In the genomic region with DNA sequence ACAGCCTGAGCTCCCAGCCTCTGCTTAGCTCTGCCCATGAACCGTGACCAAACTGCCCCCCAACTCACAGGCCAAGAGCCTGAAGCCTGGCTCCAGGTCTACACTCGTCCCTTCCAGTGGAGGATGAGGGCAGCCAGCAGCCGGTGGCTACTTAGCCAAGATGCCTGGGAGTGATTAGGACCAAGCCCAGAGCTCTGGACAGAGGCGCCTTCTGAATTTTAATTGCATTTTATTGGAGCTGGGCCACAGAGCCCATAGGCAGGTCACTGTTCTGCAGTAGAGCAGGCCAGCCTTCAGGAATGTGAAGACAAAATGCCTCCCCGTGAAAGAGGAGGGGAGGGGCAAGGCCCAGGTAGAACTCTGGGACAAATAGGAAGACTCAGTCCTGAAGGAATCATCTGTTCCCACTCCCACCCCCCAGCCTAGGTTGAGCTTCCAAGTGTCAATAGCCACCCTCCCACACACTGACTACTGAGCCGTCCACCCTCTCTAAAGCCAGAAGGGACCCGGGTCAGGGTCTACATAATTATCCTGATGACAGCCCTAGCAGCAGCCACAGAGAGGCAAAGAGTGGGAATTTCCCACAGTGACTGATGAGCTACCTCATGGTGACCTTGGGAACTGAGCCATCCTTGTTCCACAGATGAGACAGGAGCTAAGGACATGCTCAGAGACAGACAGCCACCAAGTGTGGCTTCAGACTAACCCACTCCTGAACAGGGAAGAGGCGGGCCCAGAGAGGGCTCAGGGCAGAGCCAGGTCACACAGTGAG, we compare ENCODE assay signal across 12 mouse cellular contexts. TPM values are rescaled to one million over a fixed set of nuclear protein-coding genes. Genes with fewer than 3 reads are reported as not detected.
DNase-seq lines count a peak whose midpoint lies in the region; ATAC-seq lines count a peak whose summit lies in the region.
"Had no signal": no experiment of that assay in that cellular context is flagged by ENCODE, and none has a peak within 500 bp of the region (broad histone marks: within the 10 kb centered on the region; RNA-seq: fewer than 3 reads in every experiment).

No protein-coding gene starts in this region.

- H3K4me1 ChIP-seq in hindbrain, embryonic 15.5 days (replicated peaks): peaks cover 17% of the 10 kb centered on the region

- H3K4me2 ChIP-seq in hindbrain, embryonic 15.5 days: no peak overlapping the region

- DNase-seq in adrenal gland, postnatal 36 days: peak; percentile 32 to 49
- DNase-seq in adrenal gland, postnatal 25 days: no peak
- DNase-seq in Muller cell, postnatal 12 days (ENCODE audit: inconsistent ontology term): peak; percentile 88
- DNase-seq in layer of hippocampus, postnatal 14 days (ENCODE audit: low spot score in 2 of 2): peak; percentile 33 to 73
- no peak for DNase-seq in embryo, embryonic 10 days (ENCODE audit: low spot score)
- no peak for DNase-seq in lung, postnatal 10 days
- DNase-seq in cerebellum, adult 9-10 months: no peak
- DNase-seq: lung, adult 2 months had no signal

- 58% methylated on average over 8 of the region's 8 CpGs for WGBS in hindbrain, embryonic 15.5 days

- H3K27ac ChIP-seq in hindbrain, embryonic 15.5 days (replicated peaks): no peak overlapping the region

- no peak overlapping the region for H3K4me3 ChIP-seq in hindbrain, embryonic 15.5 days

- no peaks in the 10 kb centered on the region for H3K36me3 ChIP-seq in hindbrain, embryonic 15.5 days

- H3K9ac ChIP-seq in hindbrain, embryonic 15.5 days: no peak overlapping the region

- peak; percentile 66 for ATAC-seq in hindbrain, embryonic 15.5 days (ENCODE audit: low FRiP score, low read depth)

- no peaks in the 10 kb centered on the region for H3K27me3 ChIP-seq in hindbrain, embryonic 15.5 days

- H3K9me3 ChIP-seq in hindbrain, embryonic 15.5 days: no peaks in the 10 kb centered on the region

RNA-seq across cellular contexts. Expression of gene Angpt4, which starts 16.6 kb away (rescaled TPM):
- 1 to 10 TPM in 1 of 2 experiments, under 1 TPM in 1; 0.33 to 1.2 TPM for total RNA-seq in adrenal gland, postnatal 36 days (2021)
- total RNA-seq in adrenal gland, postnatal 25 days (2021): not detected in 2 replicates
- 0.26 and 0.34 TPM in 2 replicates for polyA plus RNA-seq in hindbrain, embryonic 15.5 days (2015; fragmentation: Nextera tagmentation; extraction: Ambion mirVana)
- under 1 TPM; 0.14 to 0.52 TPM for total RNA-seq in layer of hippocampus, postnatal 14 days (2021)
- total RNA-seq: neutrophil, adult 5-6 weeks had no signal

RNA-seq across cellular contexts. Expression of gene Rspo4, which starts 51.7 kb away (rescaled TPM):
- under 1 TPM; 0.23 to 0.33 TPM for total RNA-seq in adrenal gland, postnatal 36 days (2021)
- total RNA-seq in adrenal gland, postnatal 25 days (2021): 0.24 TPM in 1 of 2 replicates, not detected in the other
- 0.28 and 0.49 TPM in 2 replicates for polyA plus RNA-seq in hindbrain, embryonic 15.5 days (2015; fragmentation: Nextera tagmentation; extraction: Ambion mirVana)
- not detected for total RNA-seq in layer of hippocampus, postnatal 14 days (2021)
- total RNA-seq: neutrophil, adult 5-6 weeks had no signal
- polyA plus RNA-seq: cerebellum, adult 2 months; intestine, embryonic 14.5 days had no signal

Comparison
In these comparisons a context has a peak if more than half of its experiments do, and no peak if none do; other contexts are left out.
1. DNase-seq: peak in adrenal gland, postnatal 36 days (2 of 2), Muller cell, postnatal 12 days (single experiment) and layer of hippocampus, postnatal 14 days (2 of 2); none in adrenal gland, postnatal 25 days (single experiment), embryo, embryonic 10 days (single experiment), lung, postnatal 10 days (single experiment) and cerebellum, adult 9-10 months (single experiment).